Mouse (Mus musculus) heart, adult 2 months (tissue): ENCODE results near the gene Slco4a1.

Experiments
- CTCF ChIP-seq: fragments of 200-600 bp; IDR thresholded peaks from 2 replicates; pipeline ENCODE4 v1.8.1; 2022; ENCODE audit warnings: antibody characterized with exemption, mild to moderate bottlenecking, moderate library complexity
- EP300 ChIP-seq: fragments of 200-500 bp; IDR thresholded peaks from 2 replicates; pipeline ENCODE4 v1.6.1; 2011; ENCODE audit warnings: low read depth, low read length, control low read depth; ENCODE audit not compliant: insufficient read depth
- POLR2A ChIP-seq: fragments of 200-500 bp; IDR thresholded peaks from 2 replicates; pipeline ENCODE4 v1.6.1; 2011; ENCODE audit warnings: mild to moderate bottlenecking, low read depth, low read length, control low read depth; ENCODE audit not compliant: insufficient read depth

GRCm38 (mm10) chr2:180444957-180445785, 10.9 kb upstream of the Slco4a1 start:
- TF ChIP-seq CTCF (no peak), EP300 (no peak), POLR2A (no peak)
